Mouse (Mus musculus) ES-E14 (cell line): Measurements from ENCODE around the gene Slc27a4. TPM values are rescaled to one million over a fixed set of nuclear protein-coding genes. Genes with fewer than 3 reads are reported as not detected.

Source experiments
- DNase-seq: peaks from one replicate; pipeline ENCODE4 v3.0.0-alpha.2; 2013; ENCODE audit warnings: low read depth, low spot score
- H3K27ac ChIP-seq: 2 replicates; pipeline ENCODE4 v1.5.1; 2012; ENCODE audit warnings: low read depth, mild to moderate bottlenecking, low read length, moderate library complexity, mixed read lengths; ENCODE audit not compliant: poor library complexity, insufficient read depth, severe bottlenecking
- H3K36me3 ChIP-seq: 2 replicates; pipeline ENCODE4 v1.6.1; 2012; ENCODE audit warnings: mild to moderate bottlenecking, low read length, moderate library complexity, mixed read lengths; ENCODE audit not compliant: control insufficient read depth, poor library complexity, insufficient read depth, severe bottlenecking
- H3K4me1 ChIP-seq, 2 experiments: fragments of 150-350 bp in 1 of 2; sonication (generic) in 1 of 2; 2 replicates each; pipeline ENCODE4 v1.6.1; 2012; ENCODE audit warnings: low read length in 2 of 2, mild to moderate bottlenecking in 1 of 2, mixed read lengths in 1 of 2; ENCODE audit not compliant: control insufficient read depth in 2 of 2, insufficient read depth in 2 of 2, poor library complexity in 1 of 2
- H3K4me3 ChIP-seq, 2 experiments: fragments of 150-350 bp in 1 of 2; sonication (generic) in 1 of 2; 2 replicates each; pipeline ENCODE4 v1.5.1; 2012; ENCODE audit warnings: low read length in 2 of 2, low read depth in 1 of 2, mild to moderate bottlenecking in 1 of 2, mixed read lengths in 1 of 2; ENCODE audit not compliant: insufficient read depth in 1 of 2, poor library complexity in 1 of 2, severe bottlenecking in 1 of 2
- H3K9ac ChIP-seq: 2 replicates; pipeline ENCODE4 v1.6.1; 2012; ENCODE audit warnings: low read depth, mild to moderate bottlenecking, low read length, mixed read lengths; ENCODE audit not compliant: poor library complexity, insufficient read depth, severe bottlenecking
- H3K9me3 ChIP-seq: fragments of 150-350 bp; sonication (generic); 2 replicates; pipeline ENCODE4 v1.6.1; 2012; ENCODE audit warnings: low read depth, mild to moderate bottlenecking, low read length; ENCODE audit not compliant: control insufficient read depth, insufficient read depth
- CHD2 ChIP-seq: IDR thresholded peaks from 2 replicates; pipeline ENCODE4 v1.6.1; 2014; ENCODE audit warnings: mild to moderate bottlenecking, low read depth, low read length, inconsistent platforms
- HCFC1 ChIP-seq: IDR thresholded peaks from 2 replicates; pipeline ENCODE4 v1.6.1; 2012; ENCODE audit warnings: low read length, inconsistent platforms, borderline replicate concordance; ENCODE audit not compliant: insufficient read depth
- MAFK ChIP-seq: IDR thresholded peaks from 2 replicates; pipeline ENCODE4 v1.6.1; 2014; ENCODE audit warnings: mild to moderate bottlenecking, low read depth, low read length, inconsistent platforms; ENCODE audit not compliant: insufficient read depth
- ZC3H11A ChIP-seq: IDR thresholded peaks from 2 replicates; pipeline ENCODE4 v1.6.1; 2012; ENCODE audit warnings: low read depth, mild to moderate bottlenecking, inconsistent platforms, low read length, borderline replicate concordance
- ZNF384 ChIP-seq: IDR thresholded peaks from 2 replicates; pipeline ENCODE4 v1.6.1; 2012; ENCODE audit warnings: low read depth, low read length, inconsistent platforms
- in situ Hi-C, 2 experiments: fragments of 600-800 bp; cut with MboI; formaldehyde crosslinking; loops; one replicate each; pipeline ENCODE4 v1.15.1; 2025; ENCODE audit warnings: low sequenced_read_pairs in 2 of 2, inconsistent platforms in 1 of 2; ENCODE audit not compliant: unreplicated experiment in 2 of 2
- total RNA-seq: library from RNA; depleted of rRNA; stranded (reverse); fragments of 300-350 nt; gene quantifications from 2 replicates; pipeline ENCODE4 v1.2.3, GENCODE M21; 2012

The Slc27a4 gene
- total RNA-seq, 1 experiment, result 38.9 TPM

DNA sequence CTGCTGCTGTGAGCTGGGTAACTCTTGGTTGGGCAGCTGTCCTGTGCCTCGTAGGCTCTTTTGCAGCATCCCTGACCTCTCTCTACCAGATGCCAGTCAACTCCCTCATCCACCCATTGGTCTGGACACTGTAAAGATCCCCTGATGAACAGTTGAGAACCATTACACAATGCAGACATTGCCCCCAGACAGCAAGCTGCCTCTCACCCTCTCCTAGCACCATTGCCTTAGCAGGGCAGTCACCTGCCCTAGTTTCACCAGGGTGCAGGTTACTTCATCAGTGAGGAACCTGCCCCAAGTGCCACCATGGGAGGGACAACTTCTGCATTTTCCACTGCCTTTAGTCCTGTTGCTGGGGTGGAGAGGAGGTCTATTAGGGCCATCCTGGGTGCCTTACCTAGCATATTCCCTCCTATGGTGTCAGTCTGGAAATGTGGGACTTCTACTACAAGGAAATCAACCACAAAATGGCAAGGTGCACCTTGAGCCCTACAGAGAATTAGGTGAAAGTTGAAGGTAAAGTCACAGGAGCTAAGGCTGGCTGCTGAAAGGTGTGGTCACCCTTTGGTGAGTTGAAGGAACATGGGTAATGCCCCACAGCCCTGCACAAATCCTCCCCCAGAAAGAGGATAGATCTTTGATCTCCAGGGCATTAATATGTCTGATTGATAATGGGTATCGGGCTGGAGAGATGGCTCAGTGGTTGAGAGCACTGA, 9.5 kb upstream of the Slc27a4 start:
- Histone ChIP-seq H3K4me1 (peaks cover 0 to 11% of the 10 kb centered on the region in 2 experiments; a peak in 2 of 4 replicates), H3K36me3 (peaks cover 20% of the 10 kb centered on the region)
- TF ChIP-seq ZNF384 (no peak), ZC3H11A (no peak), MAFK (no peak), CHD2 (no peak), HCFC1 (no peak)

DNA sequence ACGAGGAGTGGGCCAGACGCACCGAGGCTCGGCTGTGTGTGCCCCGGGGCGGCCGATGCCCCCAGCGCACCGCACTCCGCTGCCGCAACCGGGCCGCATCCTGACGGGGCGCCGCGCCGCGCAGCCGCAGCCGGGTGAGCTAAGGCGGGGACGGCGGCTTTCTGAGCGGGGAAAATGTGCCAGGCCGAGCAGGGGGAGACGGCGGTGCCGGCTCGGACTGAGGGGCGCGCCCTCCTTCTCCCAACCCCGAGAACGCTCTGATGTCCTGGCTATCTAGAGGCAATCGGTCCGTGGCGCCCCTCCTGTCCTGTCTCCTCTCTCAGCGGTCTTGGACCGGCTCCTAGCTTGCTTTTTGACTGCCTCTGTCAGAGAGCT, 380 bp downstream of the Slc27a4 start:
- in situ Hi-C loops, result no loop called here
- Histone ChIP-seq H3K9me3 (no peaks in the 10 kb centered on the region), H3K36me3 (peaks cover 15% of the 10 kb centered on the region), H3K9ac (peak overlapping the region; percentile 85), H3K4me3 (peak overlapping the region; percentile 86 to 92), H3K27ac (no peak overlapping the region), H3K4me1 (peaks cover 0 to 3% of the 10 kb centered on the region in 2 experiments; a peak in 1 of 4 replicates)
- no peak for DNase-seq
- TF ChIP-seq CHD2, result no peak
- TF ChIP-seq MAFK, result no peak
- no peak for TF ChIP-seq ZNF384

More for the DNA sequence above, 9.5 kb upstream of the Slc27a4 start:
- H3K27ac ChIP-seq, result no peak overlapping the region
- H3K9ac ChIP-seq, result no peak overlapping the region
- H3K4me3 ChIP-seq, result no peak overlapping the region
- H3K9me3 ChIP-seq, result no peaks in the 10 kb centered on the region
- in situ Hi-C loops, result no loop called here
- no peak for DNase-seq

- Histone ChIP-seq H3K27ac (no peak overlapping the region), H3K36me3 (peaks cover 18% of the 10 kb centered on the region), H3K9ac (peak overlapping the region; percentile 85; the same call in 1 of the 2 replicates), H3K9me3 (no peaks in the 10 kb centered on the region), H3K4me1 (peaks cover 0 to 3% of the 10 kb centered on the region in 2 experiments; a peak in 1 of 4 replicates), H3K4me3 (peak overlapping the region; percentile 86 to 92)
- DNase-seq, result no peak
- in situ Hi-C loops, result no loop called here
- TF ChIP-seq HCFC1 (no peak), MAFK (no peak), ZNF384 (no peak), CHD2 (no peak), ZC3H11A (no peak)
Observed at GRCm38 (mm10) chr2:29803400-29803831, 982 bp downstream of the Slc27a4 start.

DNA sequence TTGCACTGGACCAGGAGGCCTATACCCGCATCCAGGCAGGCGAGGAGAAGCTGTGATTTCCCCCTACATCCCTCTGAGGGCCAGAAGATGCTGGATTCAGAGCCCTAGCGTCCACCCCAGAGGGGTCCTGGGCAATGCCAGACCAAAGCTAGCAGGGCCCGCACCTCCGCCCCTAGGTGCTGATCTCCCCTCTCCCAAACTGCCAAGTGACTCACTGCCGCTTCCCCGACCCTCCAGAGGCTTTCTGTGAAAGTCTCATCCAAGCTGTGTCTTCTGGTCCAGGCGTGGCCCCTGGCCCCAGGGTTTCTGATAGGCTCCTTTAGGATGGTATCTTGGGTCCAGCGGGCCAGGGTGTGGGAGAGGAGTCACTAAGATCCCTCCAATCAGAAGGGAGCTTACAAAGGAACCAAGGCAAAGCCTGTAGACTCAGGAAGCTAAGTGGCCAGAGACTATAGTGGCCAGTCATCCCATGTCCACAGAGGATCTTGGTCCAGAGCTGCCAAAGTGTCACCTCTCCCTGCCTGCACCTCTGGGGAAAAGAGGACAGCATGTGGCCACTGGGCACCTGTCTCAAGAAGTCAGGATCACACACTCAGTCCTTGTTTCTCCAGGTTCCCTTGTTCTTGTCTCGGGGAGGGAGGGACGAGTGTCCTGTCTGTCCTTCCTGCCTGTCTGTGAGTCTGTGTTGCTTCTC, 13.4 kb downstream of the Slc27a4 start:
- DNase-seq, result no peak

More for the DNA sequence above, 13.4 kb downstream of the Slc27a4 start:
- no peak overlapping the region for H3K9ac ChIP-seq
- in situ Hi-C loops, result no loop called here
- no peaks in the 10 kb centered on the region for H3K9me3 ChIP-seq
- H3K36me3 ChIP-seq, result peaks cover 29% of the 10 kb centered on the region
- no peak overlapping the region for H3K4me3 ChIP-seq
- TF ChIP-seq ZNF384 (no peak), CHD2 (no peak)
- H3K4me1 ChIP-seq, result peaks cover 4 to 14% of the 10 kb centered on the region in 2 experiments; a peak in 3 of 4 replicates
- H3K27ac ChIP-seq, result no peak overlapping the region
